Mouse (Mus musculus) bone marrow macrophage, adult 2 months (primary cell): Measurements from ENCODE around the gene Ppfibp2.

Experiments
- CTCF ChIP-seq: IDR thresholded peaks from 2 replicates; pipeline ENCODE4 v1.5.1; 2012; ENCODE audit warnings: low read depth, mild to moderate bottlenecking, low read length, moderate library complexity
- POLR2A ChIP-seq: IDR thresholded peaks from 2 replicates; pipeline ENCODE4 v1.6.1; 2012; ENCODE audit warnings: mild to moderate bottlenecking, low read depth, low read length, borderline replicate concordance

DNA sequence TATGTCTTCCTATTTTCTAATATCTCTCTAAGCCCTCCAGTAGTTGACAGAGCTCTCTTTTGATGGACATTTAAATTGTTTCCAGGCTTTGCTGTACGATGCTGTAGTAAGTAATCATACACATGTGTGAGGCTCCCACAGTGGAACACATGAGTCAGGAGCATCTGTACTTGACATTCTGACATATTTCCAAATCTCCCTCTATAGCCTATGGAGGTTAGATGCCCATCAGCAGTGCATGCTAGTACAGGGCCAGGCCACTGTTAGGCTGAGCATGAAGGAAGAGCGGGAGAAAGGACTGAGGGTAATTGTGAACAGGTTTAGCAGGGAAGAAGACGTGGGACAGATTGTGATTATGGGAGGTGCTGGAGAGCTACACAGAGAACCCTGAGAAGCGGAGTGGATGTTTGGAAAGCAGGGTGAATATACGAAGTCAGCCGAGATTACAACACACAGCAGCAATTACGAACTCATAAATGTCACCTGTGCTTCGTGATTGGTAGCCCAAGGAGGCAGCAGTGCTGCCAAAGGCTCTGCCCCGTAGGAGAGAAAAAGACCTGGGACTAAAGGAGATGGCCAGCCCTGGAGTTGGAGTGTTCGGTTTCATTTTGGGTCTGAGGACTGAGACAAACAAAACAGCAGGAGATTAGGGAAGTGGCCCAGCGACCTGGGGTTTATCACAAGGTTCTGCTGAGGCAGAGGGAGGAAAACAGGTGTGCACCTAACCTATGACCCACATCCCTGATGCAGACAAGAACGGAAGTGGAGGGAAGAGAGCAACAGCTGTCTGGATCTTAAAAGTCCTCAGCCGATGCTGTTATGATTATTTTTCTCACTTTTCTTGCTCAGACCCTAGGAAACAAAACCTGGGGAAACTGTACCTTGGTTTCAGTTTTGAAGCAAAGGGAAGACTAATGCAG is 107.7 kb downstream of the Ppfibp2 start:
- TF ChIP-seq POLR2A (no peak), CTCF (no peak)
